Mouse (Mus musculus) stomach, embryonic 16.5 days (tissue): ENCODE measurements around the gene Padi2. TPM values are rescaled to one million over a fixed set of nuclear protein-coding genes. Genes with fewer than 3 reads are reported as not detected.

Experiments
- ATAC-seq: fragments of 200-750 bp; cut with Nextera tagmentation; 2 replicates; pipeline ENCODE4 v1.8.0; 2017; ENCODE audit warnings: moderate number of reproducible peaks, moderate TSS enrichment; ENCODE audit not compliant: insufficient read depth, low FRiP score
- H3K27ac ChIP-seq: fragments of 300-500 bp; sonication (generic); 2 replicates; pipeline ENCODE4 v1.5.1; 2014; ENCODE audit warnings: low read length
- H3K27me3 ChIP-seq: fragments of 300-500 bp; sonication (generic); 2 replicates; pipeline ENCODE4 v1.6.1; 2014; ENCODE audit warnings: low read length, control low read depth, mixed read lengths; ENCODE audit not compliant: control insufficient read depth, insufficient read depth
- H3K36me3 ChIP-seq: fragments of 300-500 bp; sonication (generic); 2 replicates; pipeline ENCODE4 v1.6.1; 2014; ENCODE audit warnings: low read length; ENCODE audit not compliant: control insufficient read depth, insufficient read depth
- H3K4me1 ChIP-seq: fragments of 300-500 bp; sonication (generic); 2 replicates; pipeline ENCODE4 v1.6.1; 2014; ENCODE audit warnings: low read length, control low read depth, mixed read lengths; ENCODE audit not compliant: control insufficient read depth, insufficient read depth
- H3K4me2 ChIP-seq: fragments of 300-500 bp; sonication (generic); 2 replicates; pipeline ENCODE4 v1.6.1; 2014; ENCODE audit warnings: low read depth, low read length, mixed read lengths
- H3K4me3 ChIP-seq: fragments of 300-500 bp; sonication (generic); replicated peaks from 2 replicates; pipeline ENCODE4 v1.5.1; 2014; ENCODE audit warnings: mild to moderate bottlenecking, low read length
- H3K9ac ChIP-seq: fragments of 300-500 bp; sonication (generic); 2 replicates; pipeline ENCODE4 v1.6.1; 2014; ENCODE audit warnings: low read length
- H3K9me3 ChIP-seq: fragments of 300-500 bp; sonication (generic); replicated peaks from 2 replicates; pipeline ENCODE4 v1.6.1; 2016; ENCODE audit warnings: low read length, control low read depth; ENCODE audit not compliant: control insufficient read depth
- WGBS: fragments of 180-500 bp; shearing (Covaris S2); extraction: QIAGEN DNeasy Blood & Tissue Kit; methylation state at CpG from one replicate; pipeline ENCODE4 v1.1.7; 2014; 5-methylcytosine and 5-hydroxymethylcytosine counted together
- polyA plus RNA-seq: library from polyadenylated mRNA; unstranded; fragments of >200 nt; fragmentation: Nextera tagmentation; extraction: Ambion mirVana; gene quantifications from 2 replicates; pipeline ENCODE4 v1.2.1, GENCODE M21; 2015

The Padi2 gene
- polyA plus RNA-seq, 1 experiment from 2014 or later: 3.2 TPM

GRCm38 (mm10) chr4:140922508-140922907 lies 16.4 kb downstream of the Padi2 start:
- no peaks in the 10 kb centered on the region for H3K36me3 ChIP-seq
- no peaks in the 10 kb centered on the region for H3K27me3 ChIP-seq
- no peak overlapping the region for H3K4me3 ChIP-seq
- no peak; the same call in 1 of the 2 replicates for ATAC-seq
- H3K27ac ChIP-seq: no peak overlapping the region
- H3K9me3 ChIP-seq: no peaks in the 10 kb centered on the region
- H3K4me2 ChIP-seq: no peak overlapping the region
- no peaks in the 10 kb centered on the region for H3K4me1 ChIP-seq
- 78% methylated on average over 5 of the region's 5 CpGs for WGBS
- no peak overlapping the region for H3K9ac ChIP-seq

GRCm38 (mm10) chr4:140925648-140926047 lies 19.5 kb downstream of the Padi2 start:
- Histone ChIP-seq H3K36me3 (no peaks in the 10 kb centered on the region), H3K4me1 (no peaks in the 10 kb centered on the region), H3K27me3 (no peaks in the 10 kb centered on the region), H3K27ac (no peak overlapping the region), H3K9me3 (no peaks in the 10 kb centered on the region), H3K4me2 (no peak overlapping the region), H3K9ac (no peak overlapping the region), H3K4me3 (no peak overlapping the region)
- no peak for ATAC-seq
- 49% methylated on average over 8 of the region's 8 CpGs for WGBS

- WGBS: 72% methylated on average over 9 of the region's 9 CpGs
Observed at GRCm38 (mm10) chr4:140928349-140928748, 22.2 kb downstream of the Padi2 start.

GRCm38 (mm10) chr4:140929745-140930144 lies 23.6 kb downstream of the Padi2 start:
- Histone ChIP-seq H3K27me3 (no peaks in the 10 kb centered on the region), H3K9me3 (no peaks in the 10 kb centered on the region), H3K27ac (no peak overlapping the region), H3K36me3 (no peaks in the 10 kb centered on the region), H3K9ac (no peak overlapping the region), H3K4me2 (no peak overlapping the region), H3K4me1 (no peaks in the 10 kb centered on the region), H3K4me3 (no peak overlapping the region)
- 0 out of 2 replicates have a peak, but pooled peaks have one; percentile 17 for ATAC-seq
- 66% methylated on average over 8 of the region's 8 CpGs for WGBS

More at GRCm38 (mm10) chr4:140928349-140928748, 22.2 kb downstream of the Padi2 start:
- ATAC-seq: no peak
- Histone ChIP-seq H3K36me3 (no peaks in the 10 kb centered on the region), H3K27me3 (no peaks in the 10 kb centered on the region), H3K27ac (no peak overlapping the region), H3K4me3 (no peak overlapping the region), H3K9me3 (no peaks in the 10 kb centered on the region), H3K4me2 (no peak overlapping the region), H3K4me1 (no peaks in the 10 kb centered on the region), H3K9ac (no peak overlapping the region)

- no peaks in the 10 kb centered on the region for H3K27me3 ChIP-seq
- no peak overlapping the region for H3K4me3 ChIP-seq
- H3K9ac ChIP-seq: no peak overlapping the region
- no peaks in the 10 kb centered on the region for H3K4me1 ChIP-seq
- H3K36me3 ChIP-seq: no peaks in the 10 kb centered on the region
- peak; percentile 35; the same call in 1 of the 2 replicates for ATAC-seq
- WGBS: 52% methylated on average over 10 of the region's 10 CpGs
- no peaks in the 10 kb centered on the region for H3K9me3 ChIP-seq
- H3K4me2 ChIP-seq: no peak overlapping the region
- no peak overlapping the region for H3K27ac ChIP-seq
Observed at GRCm38 (mm10) chr4:140930900-140931470, 24.8 kb downstream of the Padi2 start.

GRCm38 (mm10) chr4:140935643-140936042 lies 29.5 kb downstream of the Padi2 start:
- Histone ChIP-seq H3K4me2 (no peak overlapping the region), H3K27ac (no peak overlapping the region), H3K4me1 (no peaks in the 10 kb centered on the region), H3K4me3 (no peak overlapping the region), H3K9ac (no peak overlapping the region), H3K9me3 (peaks cover 3% of the 10 kb centered on the region; the same call in 1 of the 2 replicates), H3K27me3 (no peaks in the 10 kb centered on the region), H3K36me3 (no peaks in the 10 kb centered on the region)
- WGBS: 81% methylated on average over 9 of the region's 9 CpGs
- ATAC-seq: no peak

- 88% methylated on average over 12 of the region's 12 CpGs for WGBS
- no peak overlapping the region for H3K4me2 ChIP-seq
- no peaks in the 10 kb centered on the region for H3K36me3 ChIP-seq
- no peak for ATAC-seq
- H3K9me3 ChIP-seq: no peaks in the 10 kb centered on the region; the same call in 1 of the 2 replicates
- H3K27ac ChIP-seq: no peak overlapping the region
- no peaks in the 10 kb centered on the region for H3K4me1 ChIP-seq
- H3K4me3 ChIP-seq: no peak overlapping the region
- no peak overlapping the region for H3K9ac ChIP-seq
- H3K27me3 ChIP-seq: no peaks in the 10 kb centered on the region
Observed at GRCm38 (mm10) chr4:140944356-140944755, 38.2 kb downstream of the Padi2 start.

GRCm38 (mm10) chr4:140944961-140945442 lies 38.9 kb downstream of the Padi2 start:
- Histone ChIP-seq H3K4me3 (no peak overlapping the region), H3K27ac (no peak overlapping the region), H3K4me2 (no peak overlapping the region), H3K9ac (no peak overlapping the region), H3K36me3 (no peaks in the 10 kb centered on the region), H3K27me3 (no peaks in the 10 kb centered on the region), H3K4me1 (no peaks in the 10 kb centered on the region), H3K9me3 (no peaks in the 10 kb centered on the region; the same call in 1 of the 2 replicates)
- WGBS: 62% methylated on average over 5 of the region's 5 CpGs
- ATAC-seq: no peak

GRCm38 (mm10) chr4:140945571-140945970 lies 39.4 kb downstream of the Padi2 start:
- H3K4me3 ChIP-seq: no peak overlapping the region
- no peaks in the 10 kb centered on the region for H3K36me3 ChIP-seq
- WGBS: 87% methylated on average over 4 of the region's 4 CpGs
- no peaks in the 10 kb centered on the region; the same call in 1 of the 2 replicates for H3K9me3 ChIP-seq
- no peak overlapping the region for H3K4me2 ChIP-seq
- ATAC-seq: no peak
- no peak overlapping the region for H3K9ac ChIP-seq
- no peaks in the 10 kb centered on the region for H3K27me3 ChIP-seq
- no peaks in the 10 kb centered on the region for H3K4me1 ChIP-seq
- no peak overlapping the region for H3K27ac ChIP-seq
